Mouse (Mus musculus): ENCODE data around the gene Ppp2r5c.

Ppp2r5c gene

DNA sequence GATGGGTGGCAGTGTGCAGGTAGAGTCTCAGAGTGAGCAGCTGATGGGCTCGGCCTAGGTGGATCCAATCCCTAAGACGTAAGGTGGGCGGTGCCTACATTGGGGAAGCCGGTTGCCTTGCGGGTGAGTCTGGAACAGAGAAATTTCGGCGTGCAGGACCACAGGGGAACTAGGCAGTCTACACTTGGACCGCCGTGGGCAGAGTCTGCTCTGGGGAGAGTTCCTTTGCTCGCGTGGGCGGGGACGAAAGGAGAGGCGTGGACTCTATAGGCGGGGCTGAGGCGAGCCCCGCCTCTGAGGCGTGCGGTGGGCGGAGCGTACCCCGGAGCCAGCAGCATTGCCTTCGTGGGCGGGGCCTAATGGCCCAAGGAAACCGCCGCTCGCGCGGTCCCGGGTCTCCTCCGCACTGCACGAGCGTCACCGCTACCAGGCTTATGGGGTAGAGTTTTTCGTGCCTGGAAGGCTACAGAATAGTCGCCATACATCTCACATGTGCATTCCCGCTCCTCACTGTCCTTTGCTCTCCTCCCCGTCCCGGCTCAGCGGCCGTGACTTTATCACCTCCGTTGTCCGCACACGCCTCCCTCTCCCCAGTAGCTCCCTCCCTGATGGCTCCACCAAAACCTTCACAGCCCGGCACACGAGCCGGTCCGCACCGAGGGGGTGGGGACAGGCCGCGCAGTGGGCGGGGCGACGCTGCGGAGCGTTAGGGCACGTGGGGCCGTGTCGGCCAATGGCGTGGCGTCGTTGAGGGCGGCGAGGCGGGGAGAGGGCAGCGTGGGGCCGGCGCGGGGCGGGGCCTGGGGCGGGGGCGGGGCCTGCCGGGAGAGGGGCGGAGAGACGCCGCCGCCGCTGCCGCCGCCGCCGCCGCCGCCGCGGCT is at the start of gene Ppp2r5c:
Ppp2r5c (plus strand) TSS at position 831 of the 881 bp plus-strand sequence.
- in situ Hi-C loops (cut with MseI, MboI), result loop anchor here in 1 of 2 experiments (25.0 kb wide), 1 partner anchor 391 kb away; the partner anchor contains the start of gene Mok

DNA sequence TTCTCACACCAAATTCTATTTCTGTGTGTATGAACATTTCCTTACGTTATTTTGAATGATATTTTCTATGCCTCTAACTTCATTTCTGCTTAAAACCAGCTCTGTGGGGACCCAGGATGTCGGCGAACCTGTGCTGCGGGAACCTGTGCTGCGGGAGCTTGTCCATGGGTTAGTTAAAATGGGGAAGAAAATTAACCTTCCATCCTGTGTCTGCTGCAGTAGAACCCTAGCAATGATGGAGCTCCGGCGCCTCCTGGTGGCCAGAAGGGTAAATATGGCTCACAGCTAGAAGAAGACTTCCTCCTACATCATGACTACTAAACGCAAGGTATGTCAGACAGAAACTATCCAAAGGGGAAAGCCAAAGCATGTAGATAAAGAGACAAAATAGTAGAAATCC is 48.6 kb upstream of the Ppp2r5c start:
- in situ Hi-C loops (cut with MseI, MboI), result loop anchor here in 1 of 2 experiments (25.0 kb wide), 1 partner anchor 1511 kb away; the partner anchor contains the start of genes Wars and Wdr25

- in situ Hi-C loops (cut with MseI, MboI), result loop anchor here in 1 of 2 experiments (25.0 kb wide), 1 partner anchor 1512 kb away; the partner anchor contains the start of genes Wars and Wdr25
Measured at GRCm38 (mm10) chr12:110399161-110399560, 47.8 kb upstream of the Ppp2r5c start.

DNA sequence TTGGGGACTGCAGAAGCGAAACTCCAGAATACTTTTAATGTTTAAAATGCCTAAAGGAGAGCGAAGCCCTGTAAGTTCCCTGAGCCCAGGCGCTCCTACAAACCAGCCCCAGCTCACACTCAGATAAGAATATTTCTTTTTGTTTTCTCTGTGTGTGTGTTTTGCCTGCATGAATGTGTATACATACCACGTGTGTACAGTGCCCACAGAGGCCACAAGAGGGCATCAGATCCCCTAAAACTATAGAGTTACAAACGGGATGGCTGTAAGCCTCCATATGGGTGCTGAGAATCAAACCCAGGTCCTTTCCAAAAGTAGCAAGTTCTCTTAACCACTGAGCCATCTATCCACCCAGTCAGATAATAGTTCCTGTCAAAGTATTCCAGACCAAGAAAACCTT is 46.0 kb upstream of the Ppp2r5c start:
- in situ Hi-C loops (cut with MseI, MboI), result no loop called here

GRCm38 (mm10) chr12:110401871-110402270 is 45.0 kb upstream of the Ppp2r5c start:
- in situ Hi-C loops (cut with MseI, MboI), result no loop called here

GRCm38 (mm10) chr12:110416244-110416643 is 30.7 kb upstream of the Ppp2r5c start:
- in situ Hi-C loops (cut with MseI, MboI), result no loop called here

DNA sequence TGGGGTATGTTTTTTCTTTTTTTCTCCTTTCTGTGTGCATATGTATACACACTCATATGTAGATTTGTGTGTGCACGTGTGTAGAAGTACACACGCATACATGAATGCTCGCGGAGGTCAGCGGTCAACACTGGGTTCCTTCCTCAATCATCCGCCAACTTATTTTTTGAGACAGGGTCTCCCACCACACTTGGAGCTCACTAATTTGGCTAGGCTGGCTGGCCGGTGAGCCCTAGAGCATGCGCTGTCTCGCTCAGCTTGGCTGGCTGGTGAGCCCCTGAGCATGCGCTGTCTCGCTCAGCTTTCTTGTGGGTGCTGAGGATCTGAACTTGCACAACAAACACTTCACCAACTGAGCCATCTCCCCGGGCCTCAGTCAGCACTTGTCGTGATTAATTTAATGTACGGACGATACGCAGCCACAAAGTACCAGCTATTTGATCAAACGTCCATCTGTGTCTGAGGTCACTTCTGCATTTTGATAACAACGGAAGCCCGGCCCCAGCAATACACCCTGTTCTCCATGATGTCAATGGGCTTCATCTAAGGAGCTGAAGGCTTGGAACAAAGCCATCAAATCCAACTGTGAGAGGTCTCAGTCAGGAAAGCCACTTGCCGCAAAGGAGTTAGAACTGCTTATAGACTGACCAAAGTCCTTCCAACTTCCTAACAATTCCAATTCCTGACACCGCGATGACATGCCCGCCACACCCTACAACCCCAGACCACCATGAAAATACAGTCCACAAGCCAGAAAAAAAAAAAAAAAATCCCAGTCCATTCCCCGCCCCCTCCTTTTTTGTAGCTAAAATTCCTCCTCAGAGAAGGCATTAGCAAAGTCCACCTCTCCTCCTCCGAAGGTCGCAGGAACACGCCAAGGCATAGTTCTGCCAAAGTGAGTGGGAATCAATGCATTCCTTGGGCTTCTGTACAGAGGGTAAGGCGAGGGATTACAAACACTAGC is 29.6 kb upstream of the Ppp2r5c start:
- in situ Hi-C loops (cut with MseI, MboI), result no loop called here

GRCm38 (mm10) chr12:110417987-110418734 is 28.8 kb upstream of the Ppp2r5c start:
- in situ Hi-C loops (cut with MseI, MboI), result no loop called here

- in situ Hi-C loops (cut with MseI, MboI), result no loop called here
Measured at GRCm38 (mm10) chr12:110418735-110419350, 28.1 kb upstream of the Ppp2r5c start.

- in situ Hi-C loops (cut with MseI, MboI), result no loop called here
Measured at GRCm38 (mm10) chr12:110419879-110420278, 27.0 kb upstream of the Ppp2r5c start.

GRCm38 (mm10) chr12:110421361-110421760 is 25.6 kb upstream of the Ppp2r5c start:
- in situ Hi-C loops (cut with MseI, MboI), result no loop called here

- in situ Hi-C loops (cut with MseI, MboI), result no loop called here
Measured at GRCm38 (mm10) chr12:110424008-110424704, 22.8 kb upstream of the Ppp2r5c start.

- in situ Hi-C loops (cut with MseI, MboI), result loop anchor here in 1 of 2 experiments (25.0 kb wide), 1 partner anchor 411 kb away; the partner anchor contains the start of gene Mok
Measured at GRCm38 (mm10) chr12:110426417-110427010, 20.4 kb upstream of the Ppp2r5c start.

DNA sequence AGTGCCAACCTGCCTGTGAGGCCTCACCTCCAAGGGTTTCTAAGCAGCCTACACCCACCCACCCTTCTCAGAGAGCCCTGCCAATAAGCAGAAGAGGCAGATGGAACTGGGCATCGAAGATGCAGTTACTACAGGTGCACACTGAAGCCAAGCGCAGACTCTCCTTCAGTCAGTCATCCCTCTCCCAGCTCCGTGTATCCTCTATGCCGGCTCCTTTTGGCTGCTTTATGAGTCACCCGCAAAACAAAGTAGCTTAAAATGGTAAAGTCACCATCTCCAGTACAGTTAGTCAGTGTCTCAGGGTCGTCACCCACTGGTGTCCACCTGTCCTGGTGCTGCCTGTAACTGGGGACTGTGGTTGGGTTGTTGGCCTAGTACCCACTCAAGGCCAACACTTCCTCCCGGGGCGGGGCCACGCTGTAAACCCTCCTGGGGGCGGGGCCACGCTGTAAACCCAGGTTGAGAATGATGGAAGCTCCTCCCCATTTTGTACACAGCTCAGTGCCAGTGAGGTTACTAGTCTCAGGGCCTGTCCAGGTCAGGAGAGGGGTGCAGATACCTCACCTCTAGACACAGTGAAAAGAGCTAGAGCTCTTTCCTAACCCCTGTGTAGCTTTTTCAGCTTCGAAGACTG is 17.5 kb upstream of the Ppp2r5c start:
- in situ Hi-C loops (cut with MseI, MboI), result loop anchor here in 1 of 2 experiments (25.0 kb wide), 1 partner anchor 408 kb away; the partner anchor contains the start of gene Mok

DNA sequence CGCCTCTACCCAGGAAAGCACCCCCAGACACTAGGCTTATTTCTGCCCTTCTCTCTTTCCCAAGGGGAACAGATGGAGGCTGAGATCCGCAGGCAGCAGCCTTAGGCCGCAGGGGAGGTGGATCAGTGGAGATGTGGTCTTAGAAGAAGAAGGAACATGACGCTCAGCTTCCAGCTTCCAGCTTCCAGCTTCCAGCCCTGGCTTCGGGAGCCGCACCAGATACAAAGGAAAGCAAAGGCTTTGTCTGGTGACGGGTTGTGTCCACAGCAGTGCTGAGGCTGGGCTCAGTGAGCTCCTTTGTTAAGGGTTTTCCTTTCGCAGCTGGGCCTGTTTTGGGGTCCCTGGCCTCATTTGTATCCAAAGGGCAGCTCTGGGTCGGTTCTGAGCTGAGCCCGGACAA is 16.9 kb upstream of the Ppp2r5c start:
- in situ Hi-C loops (cut with MseI, MboI), result loop anchor here in 1 of 2 experiments (25.0 kb wide), 1 partner anchor 407 kb away; the partner anchor contains the start of gene Mok

DNA sequence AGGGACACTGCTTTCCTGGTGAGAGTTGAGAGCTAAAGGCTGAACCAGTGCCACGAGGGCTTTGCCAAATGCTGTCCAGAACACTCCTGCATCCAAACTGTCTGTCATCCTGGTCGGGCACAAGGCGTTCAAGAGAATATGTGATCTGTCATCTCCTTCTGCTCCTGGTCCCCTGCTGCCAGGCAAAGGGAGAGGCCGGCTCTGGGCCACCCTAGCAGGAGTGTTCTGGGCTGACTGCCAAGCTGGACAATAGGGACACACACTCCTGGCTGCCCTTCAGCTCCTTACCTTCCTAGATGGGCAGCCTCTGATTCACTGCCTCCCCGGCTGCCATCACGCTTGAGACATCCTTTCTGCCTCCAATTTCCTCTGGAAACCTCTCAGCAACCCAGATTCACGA is 15.1 kb upstream of the Ppp2r5c start:
- in situ Hi-C loops (cut with MseI, MboI), result loop anchor here in 1 of 2 experiments (25.0 kb wide), 1 partner anchor 405 kb away; the partner anchor contains the start of gene Mok

DNA sequence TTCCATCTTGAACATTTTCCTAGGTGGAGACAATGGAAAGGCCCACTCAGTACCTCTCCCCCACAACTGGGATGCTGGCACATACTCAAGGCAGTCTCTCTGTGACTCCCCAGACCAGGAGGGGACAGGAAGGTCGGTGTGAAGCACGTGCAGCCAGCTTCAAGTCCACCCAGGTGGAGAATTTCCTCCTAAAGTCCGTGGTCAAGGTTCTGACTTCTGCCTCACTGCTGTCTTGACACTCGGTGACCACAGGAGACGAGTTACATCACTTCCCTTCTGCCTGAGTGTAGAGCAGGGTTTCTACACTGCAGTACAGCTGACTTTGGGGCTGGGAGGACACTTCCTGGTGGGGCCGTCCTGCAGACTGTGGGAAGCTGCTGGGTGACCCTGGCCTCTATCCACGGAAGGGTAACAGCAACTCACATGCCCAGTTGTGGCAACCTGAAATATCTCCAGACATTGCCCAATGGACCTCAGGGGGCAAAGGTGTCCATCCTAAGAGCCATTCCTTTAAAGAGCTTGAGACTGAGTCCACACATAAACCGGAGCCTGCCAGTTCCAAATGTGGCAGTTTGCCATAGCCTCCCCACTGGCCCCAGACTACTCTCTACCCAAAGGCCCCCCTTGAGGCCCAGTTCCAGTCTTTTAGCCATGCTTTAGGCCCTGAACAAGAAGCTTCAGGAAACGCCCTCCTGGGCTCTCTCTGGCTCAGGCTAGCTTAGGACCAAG is 10.1 kb upstream of the Ppp2r5c start:
- in situ Hi-C loops (cut with MseI, MboI), result loop anchor here in 1 of 2 experiments (25.0 kb wide), 1 partner anchor 400 kb away; the partner anchor contains the start of gene Mok

DNA sequence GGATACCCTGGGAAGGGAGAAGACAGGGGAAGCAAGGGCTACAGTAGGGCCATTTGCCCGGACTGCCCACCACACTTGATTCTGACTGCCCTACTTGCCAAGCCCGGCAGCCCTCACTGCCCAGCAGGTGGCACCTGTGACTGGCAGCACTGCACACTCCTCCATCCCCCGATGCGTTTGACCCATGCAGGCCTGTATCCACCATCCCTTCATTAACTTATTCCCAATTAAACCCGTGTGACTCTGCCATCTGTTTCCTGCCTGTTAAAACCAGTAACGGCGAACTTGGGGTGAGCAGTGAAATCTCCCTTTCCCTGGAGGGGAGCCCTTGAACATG is 9.6 kb upstream of the Ppp2r5c start:
- in situ Hi-C loops (cut with MseI, MboI), result loop anchor here in 1 of 2 experiments (25.0 kb wide), 1 partner anchor 400 kb away; the partner anchor contains the start of gene Mok

Measured in mouse trophoblast stem cell (cell line).